Mouse (Mus musculus) intestine, postnatal 0 days (tissue): ENCODE data around the gene Ccdc88c. TPM values are rescaled to one million over a fixed set of nuclear protein-coding genes. Genes with fewer than 3 reads are reported as not detected.

Experiments
- ATAC-seq: fragments of 200-750 bp; cut with Nextera tagmentation; 2 replicates; pipeline ENCODE4 v1.8.0; 2017; ENCODE audit warnings: mild to moderate bottlenecking, moderate TSS enrichment, moderate library complexity
- H3K27ac ChIP-seq: fragments of 300-500 bp; sonication (generic); 2 replicates; pipeline ENCODE4 v1.5.1; 2014; ENCODE audit warnings: mild to moderate bottlenecking, low read depth, low read length, moderate library complexity
- H3K27me3 ChIP-seq: fragments of 300-500 bp; sonication (generic); replicated peaks from 2 replicates; pipeline ENCODE4 v1.6.1; 2014; ENCODE audit warnings: low read length, mixed read lengths; ENCODE audit not compliant: control insufficient read depth, insufficient read depth
- H3K36me3 ChIP-seq: fragments of 300-500 bp; sonication (generic); 2 replicates; pipeline ENCODE4 v1.6.1; 2014; ENCODE audit warnings: mild to moderate bottlenecking, moderate library complexity; ENCODE audit not compliant: control insufficient read depth, insufficient read depth
- H3K4me1 ChIP-seq: fragments of 300-500 bp; sonication (generic); replicated peaks from 2 replicates; pipeline ENCODE4 v1.6.1; 2014; ENCODE audit warnings: antibody characterized with exemption, low read length, mixed read lengths; ENCODE audit not compliant: control insufficient read depth, insufficient read depth
- H3K4me2 ChIP-seq: fragments of 300-500 bp; sonication (generic); replicated peaks from 2 replicates; pipeline ENCODE4 v1.6.1; 2014; ENCODE audit warnings: low read depth, mild to moderate bottlenecking, moderate library complexity
- H3K4me3 ChIP-seq: fragments of 300-500 bp; sonication (generic); 2 replicates; pipeline ENCODE4 v1.5.1; 2014; ENCODE audit warnings: low read depth, low read length
- H3K9ac ChIP-seq: fragments of 300-500 bp; sonication (generic); 2 replicates; pipeline ENCODE4 v1.6.1; 2014; ENCODE audit warnings: mild to moderate bottlenecking, low read depth, low read length
- H3K9me3 ChIP-seq: fragments of 300-500 bp; sonication (generic); 2 replicates; pipeline ENCODE4 v1.6.1; 2016; ENCODE audit warnings: mixed run types; ENCODE audit not compliant: control insufficient read depth
- CTCF ChIP-seq: sonication (generic); IDR thresholded peaks from 2 replicates; pipeline ENCODE4 v1.5.1; 2016; ENCODE audit warnings: low read depth, mild to moderate bottlenecking, control low read depth, antibody characterized with exemption, moderate library complexity
- WGBS: fragments of 180-500 bp; shearing (Covaris S2); extraction: QIAGEN DNeasy Blood & Tissue Kit; methylation state at CpG from one replicate; pipeline ENCODE4 v1.1.7; 2014; 5-methylcytosine and 5-hydroxymethylcytosine counted together
- polyA plus RNA-seq: library from polyadenylated mRNA; unstranded; fragments of >200 nt; fragmentation: Nextera tagmentation; extraction: Ambion mirVana; gene quantifications from 2 replicates; pipeline ENCODE4 v1.2.1, GENCODE M21; 2015

Gene Ccdc88c
- polyA plus RNA-seq, 1 experiment from 2014 or later: 11.7 TPM

DNA sequence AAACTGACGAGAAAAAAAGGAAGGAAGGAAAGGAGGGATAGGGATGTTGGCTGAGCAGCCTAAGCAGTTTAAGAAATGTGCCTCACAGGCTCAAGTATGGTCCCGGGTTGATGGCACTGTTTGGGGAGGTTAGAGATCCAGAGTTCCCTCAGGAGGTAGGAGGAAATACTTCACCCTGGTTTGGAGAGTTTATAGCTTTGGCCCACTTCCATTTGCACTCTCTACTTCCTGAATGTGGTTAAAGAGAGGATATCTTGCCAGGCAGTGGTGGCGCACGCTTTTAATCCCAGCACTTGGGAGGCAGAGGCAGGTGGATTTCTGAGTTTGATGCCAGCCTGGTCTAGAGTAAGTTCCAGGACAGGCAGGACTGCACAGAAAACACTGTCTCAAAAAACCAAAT lies 19.6 kb downstream of the Ccdc88c start:
- no peak overlapping the region for H3K9ac ChIP-seq
- 51% methylated on average over 4 of the region's 4 CpGs for WGBS
- no peak overlapping the region for H3K4me3 ChIP-seq
- no peaks in the 10 kb centered on the region for H3K9me3 ChIP-seq
- H3K36me3 ChIP-seq: no peaks in the 10 kb centered on the region
- no peak for TF ChIP-seq CTCF
- H3K4me1 ChIP-seq: peaks cover 20% of the 10 kb centered on the region
- ATAC-seq: no peak
- H3K27me3 ChIP-seq: no peaks in the 10 kb centered on the region
- H3K4me2 ChIP-seq: no peak overlapping the region
- peak overlapping the region; percentile 81 for H3K27ac ChIP-seq

DNA sequence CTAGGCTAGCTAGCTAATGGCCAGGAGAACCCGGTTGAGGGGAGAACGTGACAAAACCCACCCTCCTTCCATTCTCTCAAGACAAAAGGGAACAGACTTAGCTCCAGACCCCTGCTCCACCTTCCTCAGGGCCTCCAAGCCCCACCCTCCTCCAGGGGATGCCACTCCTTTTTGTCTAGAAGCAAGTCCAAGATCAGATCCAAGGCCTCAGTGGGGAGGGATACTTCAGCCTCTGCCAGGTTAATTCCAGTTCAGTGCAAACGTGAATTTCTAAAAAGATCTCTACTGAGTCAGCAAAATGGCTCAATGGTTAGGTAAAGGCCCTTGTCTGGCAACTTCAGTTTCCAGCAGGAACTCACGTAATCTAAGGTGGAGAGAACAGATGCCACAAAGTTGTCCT lies 20.2 kb downstream of the Ccdc88c start:
- Histone ChIP-seq H3K36me3 (no peaks in the 10 kb centered on the region), H3K4me2 (no peak overlapping the region), H3K4me1 (peaks cover 17% of the 10 kb centered on the region), H3K27ac (peak overlapping the region; percentile 81), H3K9me3 (no peaks in the 10 kb centered on the region), H3K4me3 (no peak overlapping the region), H3K27me3 (no peaks in the 10 kb centered on the region), H3K9ac (no peak overlapping the region)
- no peak for TF ChIP-seq CTCF
- 40% methylated on average over 4 of the region's 4 CpGs for WGBS
- ATAC-seq: 0 out of 2 replicates have a peak, but pooled peaks have one; percentile 15

DNA sequence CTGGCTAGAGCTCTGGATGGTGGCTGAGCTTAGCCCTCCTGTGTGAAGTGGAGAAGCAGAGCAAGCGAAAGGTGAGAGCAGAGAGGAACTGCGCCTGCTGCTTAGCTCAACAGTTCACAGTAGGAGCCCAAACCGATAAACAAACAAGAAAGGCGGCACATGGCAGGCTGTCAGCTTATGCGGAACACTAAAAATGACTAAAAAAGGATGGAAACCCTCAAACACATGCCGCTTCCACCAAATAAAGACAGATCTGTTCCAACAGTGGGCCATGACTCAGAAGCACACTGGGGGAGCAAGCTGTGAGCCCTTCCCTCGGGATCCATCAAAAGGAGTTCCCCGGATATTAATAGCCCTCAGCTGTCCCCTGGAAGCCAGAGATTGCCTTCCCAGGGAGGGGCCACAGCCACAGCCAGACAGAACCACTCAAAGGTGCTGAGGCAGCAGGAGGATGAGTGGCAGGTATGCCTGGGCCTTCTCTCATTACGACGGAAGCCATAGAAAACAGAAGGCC lies 20.8 kb downstream of the Ccdc88c start:
- 26% methylated on average over 10 of the region's 10 CpGs for WGBS
- Histone ChIP-seq H3K4me3 (no peak overlapping the region), H3K9me3 (no peaks in the 10 kb centered on the region), H3K4me2 (0 out of 2 replicates have a peak overlapping the region, but pooled peaks have one; percentile 4), H3K4me1 (peaks cover 17% of the 10 kb centered on the region), H3K27ac (peak overlapping the region; percentile 81), H3K36me3 (no peaks in the 10 kb centered on the region), H3K9ac (no peak overlapping the region), H3K27me3 (no peaks in the 10 kb centered on the region)
- peak; percentile 22; the same call in 1 of the 2 replicates for ATAC-seq
- no peak for TF ChIP-seq CTCF

DNA sequence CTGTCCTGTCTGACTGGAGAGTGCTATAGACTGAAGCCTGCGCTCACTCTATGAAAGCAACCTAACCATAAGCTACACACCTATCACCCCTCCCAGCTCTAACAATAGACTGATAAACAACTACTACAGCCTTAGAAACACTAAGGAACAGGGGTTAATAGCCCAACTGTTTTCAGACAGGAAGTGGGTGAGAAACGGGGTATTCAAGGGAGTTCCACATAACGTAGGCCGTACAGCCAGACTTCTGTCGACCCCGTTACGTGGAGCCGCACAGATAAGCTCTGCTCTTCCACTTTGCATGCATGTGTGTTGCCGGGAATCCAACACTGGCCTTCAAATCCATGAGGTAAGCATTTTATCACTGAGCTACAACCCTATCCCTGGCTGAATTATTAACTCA lies 21.4 kb downstream of the Ccdc88c start:
- peaks cover 15% of the 10 kb centered on the region for H3K4me1 ChIP-seq
- no peak overlapping the region for H3K9ac ChIP-seq
- H3K27ac ChIP-seq: peak overlapping the region; percentile 81; the same call in 1 of the 2 replicates
- 0 out of 2 replicates have a peak overlapping the region, but pooled peaks have one; percentile 4 for H3K4me2 ChIP-seq
- H3K27me3 ChIP-seq: no peaks in the 10 kb centered on the region
- H3K36me3 ChIP-seq: no peaks in the 10 kb centered on the region
- no peaks in the 10 kb centered on the region for H3K9me3 ChIP-seq
- ATAC-seq: no peak
- 31% methylated on average over 9 of the region's 9 CpGs for WGBS
- H3K4me3 ChIP-seq: no peak overlapping the region
- TF ChIP-seq CTCF: no peak

DNA sequence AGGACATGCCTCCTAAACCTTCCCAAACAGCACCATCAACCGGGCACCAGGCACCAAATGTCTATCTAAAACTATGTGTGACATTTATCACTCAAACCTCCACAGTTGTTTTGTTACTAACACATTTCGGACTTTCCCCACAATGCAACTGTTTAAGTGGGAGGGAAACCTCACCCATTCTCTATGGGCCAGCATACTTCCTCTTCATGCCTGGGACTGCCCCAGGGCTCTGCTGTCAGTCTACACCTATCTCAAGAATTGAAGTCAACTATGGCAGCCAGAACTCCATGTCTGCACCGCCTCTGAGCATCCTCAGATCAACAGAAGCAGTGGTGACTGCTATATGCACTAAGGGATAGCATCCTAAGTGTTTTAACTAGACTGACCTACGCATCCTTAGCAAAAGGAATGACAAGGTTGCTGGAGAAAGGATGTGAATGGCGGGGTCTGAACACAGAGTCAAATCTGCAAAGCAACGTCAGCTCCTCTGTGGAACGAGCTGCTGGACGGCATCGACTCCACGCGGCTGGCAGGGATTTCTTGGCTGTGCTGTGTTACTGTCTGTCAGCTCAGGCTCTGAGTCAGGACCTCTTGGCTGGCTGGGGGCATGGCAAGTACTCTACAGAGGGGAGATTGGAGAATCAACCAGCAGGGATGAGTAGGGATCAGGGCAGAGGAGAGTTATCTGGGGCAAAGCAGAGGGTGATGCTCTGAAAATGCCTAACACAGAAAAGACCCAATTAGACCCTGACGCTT lies 23.0 kb downstream of the Ccdc88c start:
- peaks cover 18% of the 10 kb centered on the region for H3K4me1 ChIP-seq

DNA sequence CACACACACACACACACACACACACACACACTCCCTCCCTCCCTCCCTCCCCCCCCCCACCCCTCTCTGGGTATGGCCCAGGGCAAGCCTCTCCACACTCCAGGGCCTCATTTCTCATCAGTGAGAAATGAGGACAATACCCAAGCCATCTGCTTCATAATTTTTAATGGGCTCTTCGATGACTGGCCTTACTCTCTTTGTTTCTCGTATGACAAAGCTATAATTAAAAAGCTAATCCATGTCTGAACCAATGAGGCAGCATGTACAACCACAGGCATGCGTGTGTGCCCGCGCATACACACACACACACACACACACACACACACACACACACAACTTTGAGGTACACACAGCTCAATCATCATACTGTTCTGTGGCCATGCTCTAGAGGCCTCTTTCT lies 23.9 kb downstream of the Ccdc88c start:
- 89% methylated on average over 5 of the region's 5 CpGs for WGBS
- no peak for TF ChIP-seq CTCF
- Histone ChIP-seq H3K27ac (no peak overlapping the region), H3K4me2 (no peak overlapping the region), H3K9me3 (no peaks in the 10 kb centered on the region), H3K9ac (no peak overlapping the region), H3K27me3 (no peaks in the 10 kb centered on the region), H3K4me1 (peaks cover 19% of the 10 kb centered on the region), H3K4me3 (no peak overlapping the region), H3K36me3 (no peaks in the 10 kb centered on the region)
- ATAC-seq: no peak

More for the DNA sequence above, 23.0 kb downstream of the Ccdc88c start:
- no peak overlapping the region for H3K4me3 ChIP-seq
- WGBS: 85% methylated on average over 12 of the region's 12 CpGs
- H3K27me3 ChIP-seq: no peaks in the 10 kb centered on the region
- ATAC-seq: no peak
- no peak overlapping the region for H3K27ac ChIP-seq
- no peaks in the 10 kb centered on the region for H3K36me3 ChIP-seq
- H3K4me2 ChIP-seq: no peak overlapping the region
- no peak for TF ChIP-seq CTCF
- no peaks in the 10 kb centered on the region for H3K9me3 ChIP-seq
- H3K9ac ChIP-seq: no peak overlapping the region
